Mouse (Mus musculus) stomach, postnatal 0 days (tissue): ENCODE results near the gene Slc4a5.

Experiments
- CTCF ChIP-seq: IDR thresholded peaks from 2 replicates; pipeline ENCODE4 v1.5.1; 2016; ENCODE audit warnings: antibody characterized with exemption, low read depth, mild to moderate bottlenecking, moderate library complexity
- EP300 ChIP-seq: optimal IDR thresholded peaks from 2 replicates; pipeline ENCODE3; 2016; ENCODE audit warnings: antibody characterized with exemption

DNA sequence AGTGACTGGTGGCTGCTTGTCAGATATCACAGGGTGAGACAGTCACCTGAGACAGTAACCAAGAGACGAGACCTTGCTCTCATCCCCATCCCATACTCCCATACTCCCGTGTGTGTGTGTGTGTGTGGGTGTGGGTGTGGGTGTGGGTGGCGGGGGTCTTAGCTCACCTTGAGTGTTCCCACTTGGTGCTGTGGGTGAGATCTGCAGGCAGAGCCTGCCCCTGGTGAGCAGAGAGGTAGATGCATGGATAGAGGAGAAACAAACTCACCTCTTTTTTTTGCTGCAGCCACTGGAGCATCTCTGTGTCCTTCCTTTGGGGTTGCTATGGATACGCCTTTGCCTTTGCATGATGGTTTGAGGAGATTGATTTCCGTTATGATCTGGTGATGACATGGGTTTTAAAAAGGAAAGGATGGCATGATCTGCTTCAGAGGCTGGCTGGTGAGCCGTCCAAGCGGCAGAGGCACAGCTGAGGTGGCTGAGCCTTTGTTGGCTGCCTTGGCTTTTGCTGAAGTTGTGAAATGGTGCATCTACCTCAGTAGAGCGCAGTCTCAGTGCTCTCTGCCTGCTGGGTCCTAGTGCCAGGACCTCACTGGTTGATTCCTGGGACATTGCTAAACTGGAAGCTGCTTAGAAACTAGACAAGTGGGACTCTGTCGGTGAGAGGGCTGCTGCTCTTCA is 47.2 kb upstream of the Slc4a5 start:
- TF ChIP-seq CTCF (no peak), EP300 (no peak)
